Mouse (Mus musculus) heart, postnatal 0 days (tissue): ENCODE results near the gene Ugt1a8.

Source experiments
- CTCF ChIP-seq: IDR thresholded peaks from 2 replicates; pipeline ENCODE4 v1.5.1; 2016; ENCODE audit warnings: antibody characterized with exemption, control low read depth, low read depth
- EP300 ChIP-seq: IDR thresholded peaks from 2 replicates; pipeline ENCODE4 v1.6.1; 2016; ENCODE audit warnings: antibody characterized with exemption, low read depth

- TF ChIP-seq EP300 (no peak), CTCF (no peak)
Measured at GRCm38 (mm10) chr1:88229986-88230385, 142.4 kb downstream of the Ugt1a8 start.
